Mouse (Mus musculus) fat pad, adult 2 months (tissue): Measurements from ENCODE around the gene Tas2r125.
"Not testable (repeated sequence)": the region's sequence is repeated elsewhere in the genome, so short reads cannot be mapped to it uniquely, and the experiment has no call there.

Experiments used
- DNase-seq: peaks from one replicate; pipeline ENCODE4 v3.0.0-alpha.2; 2011; ENCODE audit warnings: low read depth, low spot score; ENCODE audit errors: extremely low read depth

Gene Tas2r125

GRCm38 (mm10) chr6:132909351-132909750 is at the start of gene Tas2r125:
Tas2r125 (plus strand) TSS chr6:132909651.
- no peak for DNase-seq

GRCm38 (mm10) chr6:132867708-132868107 is 41.7 kb upstream of the Tas2r125 start, which contains the start of gene Tas2r110:
Tas2r110 (plus strand) TSS chr6:132868008.
- DNase-seq: no peak

- DNase-seq: no peak
Observed at GRCm38 (mm10) chr6:132892711-132893110, 16.7 kb upstream of the Tas2r125 start, which contains the start of gene Tas2r113. Tas2r113 (plus strand) TSS chr6:132893011.

GRCm38 (mm10) chr6:132941376-132941775 is 31.9 kb downstream of the Tas2r125 start:
- DNase-seq: not testable (repeated sequence)

GRCm38 (mm10) chr6:132950802-132951201 is 41.4 kb downstream of the Tas2r125 start, which contains the start of gene Tas2r129:
Tas2r129 (plus strand) TSS chr6:132951102.
- DNase-seq: no peak

GRCm38 (mm10) chr6:132957819-132958218 is 48.4 kb downstream of the Tas2r125 start, which contains the start of gene Tas2r131:
Tas2r131 (minus strand) TSS chr6:132957919.
- no peak for DNase-seq
